Mouse (Mus musculus) limb, embryonic 11.5 days (tissue): ENCODE measurements around the gene Samd4. TPM values are rescaled to one million over a fixed set of nuclear protein-coding genes. Genes with fewer than 3 reads are reported as not detected.

Experiments
- ATAC-seq: fragments of 200-750 bp; cut with Nextera tagmentation; 2 replicates; pipeline ENCODE4 v1.8.0; 2017; ENCODE audit warnings: low read depth; ENCODE audit not compliant: insufficient number of reproducible peaks, low FRiP score, low TSS enrichment
- DNase-seq: peaks from one replicate; pipeline ENCODE4 v3.0.0-alpha.2; 2015; ENCODE audit warnings: low spot score
- H3K27ac ChIP-seq: fragments of 300-500 bp; sonication (generic); replicated peaks from 2 replicates; pipeline ENCODE4 v1.5.1; 2014; ENCODE audit warnings: low read depth, mild to moderate bottlenecking, low read length
- H3K27me3 ChIP-seq: fragments of 300-500 bp; sonication (generic); 2 replicates; pipeline ENCODE4 v1.6.1; 2014; ENCODE audit warnings: mild to moderate bottlenecking, low read length, mixed read lengths; ENCODE audit not compliant: control insufficient read depth, insufficient read depth
- H3K36me3 ChIP-seq: fragments of 300-500 bp; sonication (generic); 2 replicates; pipeline ENCODE4 v1.6.1; 2014; ENCODE audit warnings: mild to moderate bottlenecking, low read length, moderate library complexity, mixed read lengths; ENCODE audit not compliant: control insufficient read depth, insufficient read depth
- H3K4me1 ChIP-seq: fragments of 300-500 bp; sonication (generic); 2 replicates; pipeline ENCODE4 v1.6.1; 2014; ENCODE audit warnings: low read length, mixed read lengths; ENCODE audit not compliant: control insufficient read depth, insufficient read depth
- H3K4me2 ChIP-seq: fragments of 300-500 bp; sonication (generic); 2 replicates; pipeline ENCODE4 v1.6.1; 2014; ENCODE audit warnings: low read depth, mild to moderate bottlenecking, moderate library complexity; ENCODE audit not compliant: severe bottlenecking
- H3K4me3 ChIP-seq: fragments of 300-500 bp; sonication (generic); 2 replicates; pipeline ENCODE4 v1.5.1; 2014; ENCODE audit warnings: low read depth, low read length
- H3K9ac ChIP-seq: fragments of 300-500 bp; sonication (generic); 2 replicates; pipeline ENCODE4 v1.6.1; 2014; ENCODE audit warnings: mild to moderate bottlenecking, low read length
- H3K9me3 ChIP-seq: fragments of 300-500 bp; sonication (generic); 2 replicates; pipeline ENCODE4 v1.6.1; 2016; ENCODE audit warnings: low read length; ENCODE audit not compliant: control insufficient read depth
- WGBS: fragments of 180-500 bp; shearing (Covaris S2); extraction: QIAGEN DNeasy Blood & Tissue Kit; methylation state at CpG from one replicate; pipeline ENCODE4 v1.1.7; 2014; 5-methylcytosine and 5-hydroxymethylcytosine counted together
- polyA plus RNA-seq: library from polyadenylated mRNA; unstranded; fragments of >200 nt; fragmentation: Nextera tagmentation; extraction: Ambion mirVana; gene quantifications from 2 replicates; pipeline ENCODE4 v1.2.1, GENCODE M21; 2014

The Samd4 gene
- polyA plus RNA-seq, 1 experiment from 2014 or later: 3.0 TPM

- H3K36me3 ChIP-seq: no peaks in the 10 kb centered on the region
- H3K4me2 ChIP-seq: no peak overlapping the region
- H3K27ac ChIP-seq: no peak overlapping the region
- no peaks in the 10 kb centered on the region for H3K9me3 ChIP-seq
- ATAC-seq (no peak), DNase-seq (no peak)
- no peaks in the 10 kb centered on the region for H3K4me1 ChIP-seq
- no peak overlapping the region for H3K4me3 ChIP-seq
- 87% methylated on average over 10 of the region's 10 CpGs for WGBS
- H3K27me3 ChIP-seq: no peaks in the 10 kb centered on the region
- no peak overlapping the region for H3K9ac ChIP-seq
Observed at GRCm38 (mm10) chr14:46893961-46894360, 11.3 kb downstream of the Samd4 start.

DNA sequence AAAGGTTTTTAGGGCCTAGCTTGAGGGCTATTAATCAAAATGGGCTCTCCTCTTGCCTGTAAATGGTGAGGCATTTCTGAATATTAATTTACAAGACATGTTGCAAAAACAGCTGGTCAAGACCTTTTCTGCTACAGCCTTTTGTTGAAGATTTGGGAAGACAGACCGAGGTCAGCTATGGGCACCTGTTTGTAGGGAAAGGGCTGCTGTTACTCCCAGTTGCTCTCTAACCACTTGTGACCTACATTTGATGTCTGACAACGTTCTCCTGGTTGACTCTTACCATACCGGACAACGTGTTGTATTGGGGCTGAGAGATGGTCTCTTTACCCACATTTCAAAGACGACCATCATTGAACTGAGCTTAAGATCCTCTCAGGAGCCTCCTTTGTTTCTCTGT is 15.3 kb downstream of the Samd4 start:
- no peaks in the 10 kb centered on the region for H3K36me3 ChIP-seq
- WGBS: 82% methylated on average over 5 of the region's 5 CpGs
- H3K27ac ChIP-seq: no peak overlapping the region
- ATAC-seq (no peak), DNase-seq (no peak)
- no peaks in the 10 kb centered on the region for H3K4me1 ChIP-seq
- H3K4me3 ChIP-seq: no peak overlapping the region
- no peak overlapping the region for H3K4me2 ChIP-seq
- no peaks in the 10 kb centered on the region for H3K9me3 ChIP-seq
- no peaks in the 10 kb centered on the region for H3K27me3 ChIP-seq
- H3K9ac ChIP-seq: no peak overlapping the region

DNA sequence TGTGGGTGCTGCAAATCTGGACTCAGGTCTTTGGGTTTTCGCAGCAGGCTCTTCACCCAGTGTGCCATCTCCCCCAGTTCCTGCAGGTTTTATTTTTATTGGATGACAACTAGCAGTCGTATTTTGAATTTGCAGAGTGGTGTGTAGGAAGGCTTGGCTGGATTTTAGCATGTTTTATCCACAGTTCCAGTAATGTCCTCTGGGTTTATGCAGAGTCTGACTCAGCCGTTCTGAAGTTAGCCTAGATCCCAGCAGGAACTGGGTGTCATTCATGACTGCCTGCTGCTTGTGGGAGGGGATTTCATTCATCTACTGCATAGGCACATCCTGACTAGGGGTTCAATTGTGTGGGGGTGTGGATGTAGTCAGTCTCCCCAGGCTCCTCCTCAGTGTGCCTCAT is 16.0 kb downstream of the Samd4 start:
- no peak for DNase-seq
- H3K27ac ChIP-seq: no peak overlapping the region
- H3K9ac ChIP-seq: no peak overlapping the region
- 62% methylated on average over 3 of the region's 3 CpGs for WGBS
- no peak overlapping the region for H3K4me3 ChIP-seq
- H3K9me3 ChIP-seq: no peaks in the 10 kb centered on the region
- no peaks in the 10 kb centered on the region for H3K27me3 ChIP-seq
- no peak for ATAC-seq
- no peaks in the 10 kb centered on the region for H3K36me3 ChIP-seq
- H3K4me2 ChIP-seq: no peak overlapping the region
- H3K4me1 ChIP-seq: no peaks in the 10 kb centered on the region

DNA sequence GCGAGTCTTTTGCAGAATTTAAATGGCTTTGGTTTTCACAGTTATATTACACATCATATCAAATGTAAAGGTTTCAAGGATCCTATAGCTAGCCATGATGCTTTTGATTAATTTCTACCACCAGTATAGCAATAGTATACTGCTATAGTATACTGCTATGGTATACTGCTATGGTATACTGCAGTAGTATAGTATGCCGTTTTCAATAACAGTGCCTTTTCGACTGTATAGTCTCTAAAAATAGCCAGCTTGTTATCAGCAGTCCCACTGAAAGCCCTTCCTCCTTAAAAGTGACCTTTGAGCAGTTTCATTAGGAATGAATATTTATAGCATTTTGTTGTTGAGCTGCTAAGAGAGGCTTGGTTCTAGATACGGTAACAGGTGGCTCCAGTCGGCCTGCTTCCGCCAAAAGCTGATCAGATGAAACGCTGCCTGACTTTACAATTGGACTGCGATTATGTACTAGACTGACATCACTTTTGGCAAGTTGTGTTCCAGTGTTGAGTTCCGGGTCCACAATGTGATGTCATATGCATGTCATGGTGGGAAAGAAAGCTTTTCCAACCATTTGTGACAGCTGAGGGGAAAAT is 19.9 kb downstream of the Samd4 start:
- Histone ChIP-seq H3K4me2 (no peak overlapping the region), H3K9ac (no peak overlapping the region), H3K27me3 (no peaks in the 10 kb centered on the region), H3K27ac (no peak overlapping the region), H3K9me3 (no peaks in the 10 kb centered on the region), H3K36me3 (no peaks in the 10 kb centered on the region), H3K4me1 (no peaks in the 10 kb centered on the region), H3K4me3 (no peak overlapping the region)
- DNase-seq (no peak), ATAC-seq (no peak)
- 92% methylated on average over 9 of the region's 9 CpGs for WGBS

- H3K27me3 ChIP-seq: no peaks in the 10 kb centered on the region
- ATAC-seq (no peak), DNase-seq (no peak)
- H3K4me1 ChIP-seq: no peaks in the 10 kb centered on the region
- H3K9ac ChIP-seq: no peak overlapping the region
- no peaks in the 10 kb centered on the region for H3K9me3 ChIP-seq
- H3K27ac ChIP-seq: no peak overlapping the region
- 90% methylated on average over 4 of the region's 4 CpGs for WGBS
- H3K4me3 ChIP-seq: no peak overlapping the region
- H3K4me2 ChIP-seq: no peak overlapping the region
- no peaks in the 10 kb centered on the region for H3K36me3 ChIP-seq
Observed at GRCm38 (mm10) chr14:46904276-46904675, 21.6 kb downstream of the Samd4 start.

DNA sequence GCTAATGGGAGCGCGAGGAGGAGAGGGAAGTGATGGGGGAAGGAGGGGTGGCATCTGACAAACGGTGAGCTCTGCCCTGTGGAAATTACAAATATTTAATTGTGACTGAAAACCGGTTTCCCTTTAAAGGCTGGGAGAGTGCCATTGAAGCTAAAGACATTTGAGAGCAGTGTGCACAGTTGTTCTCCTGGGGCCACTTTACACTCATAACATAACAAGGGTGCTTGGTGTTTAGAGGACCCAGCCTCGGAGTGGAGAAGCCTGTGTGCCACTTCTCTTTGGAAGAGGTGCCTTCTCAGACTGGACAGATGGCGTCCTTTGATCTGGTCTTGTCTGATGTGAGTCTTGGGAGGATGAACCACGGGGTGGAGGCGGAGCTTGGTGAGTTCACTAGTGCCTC is 26.2 kb downstream of the Samd4 start:
- no peak overlapping the region for H3K27ac ChIP-seq
- ATAC-seq: no peak
- H3K4me2 ChIP-seq: no peak overlapping the region
- H3K36me3 ChIP-seq: no peaks in the 10 kb centered on the region
- WGBS: 77% methylated on average over 8 of the region's 8 CpGs
- no peak overlapping the region for H3K4me3 ChIP-seq
- no peaks in the 10 kb centered on the region for H3K9me3 ChIP-seq
- no peak for DNase-seq
- H3K4me1 ChIP-seq: no peaks in the 10 kb centered on the region
- H3K27me3 ChIP-seq: no peaks in the 10 kb centered on the region
- H3K9ac ChIP-seq: no peak overlapping the region

- H3K36me3 ChIP-seq: no peaks in the 10 kb centered on the region
- no peaks in the 10 kb centered on the region for H3K9me3 ChIP-seq
- ATAC-seq (no peak), DNase-seq (no peak)
- no peak overlapping the region for H3K9ac ChIP-seq
- no peak overlapping the region for H3K27ac ChIP-seq
- no peak overlapping the region for H3K4me2 ChIP-seq
- H3K4me3 ChIP-seq: no peak overlapping the region
- H3K4me1 ChIP-seq: no peaks in the 10 kb centered on the region
- WGBS: 88% methylated on average over 7 of the region's 7 CpGs
- no peaks in the 10 kb centered on the region for H3K27me3 ChIP-seq
Observed at GRCm38 (mm10) chr14:46912496-46912895, 29.8 kb downstream of the Samd4 start.

GRCm38 (mm10) chr14:46914356-46914755 is 31.7 kb downstream of the Samd4 start:
- H3K4me3 ChIP-seq: no peak overlapping the region
- H3K27ac ChIP-seq: no peak overlapping the region
- 85% methylated on average over 6 of the region's 6 CpGs for WGBS
- ATAC-seq: no peak
- H3K9me3 ChIP-seq: no peaks in the 10 kb centered on the region
- DNase-seq: no peak
- no peak overlapping the region for H3K4me2 ChIP-seq
- no peaks in the 10 kb centered on the region for H3K36me3 ChIP-seq
- no peaks in the 10 kb centered on the region for H3K27me3 ChIP-seq
- no peaks in the 10 kb centered on the region for H3K4me1 ChIP-seq
- no peak overlapping the region for H3K9ac ChIP-seq

GRCm38 (mm10) chr14:46915555-46915954 is 32.9 kb downstream of the Samd4 start:
- H3K9me3 ChIP-seq: no peaks in the 10 kb centered on the region
- no peak for DNase-seq
- H3K4me1 ChIP-seq: no peaks in the 10 kb centered on the region
- no peak overlapping the region for H3K27ac ChIP-seq
- 74% methylated on average over 6 of the region's 6 CpGs for WGBS
- H3K4me3 ChIP-seq: no peak overlapping the region
- no peaks in the 10 kb centered on the region for H3K36me3 ChIP-seq
- ATAC-seq: no peak
- no peak overlapping the region for H3K9ac ChIP-seq
- no peaks in the 10 kb centered on the region for H3K27me3 ChIP-seq
- H3K4me2 ChIP-seq: no peak overlapping the region
